Mouse (Mus musculus) liver, adult 2 months (tissue): ENCODE results near the gene Vps26b. TPM values are rescaled to one million over a fixed set of nuclear protein-coding genes. Genes with fewer than 3 reads are reported as not detected.

Source experiments
- DNase-seq: peaks from one replicate; pipeline ENCODE4 v3.0.0-alpha.2; 2011; ENCODE audit warnings: low read depth, low spot score; ENCODE audit errors: extremely low read depth
- H3K27ac ChIP-seq: fragments of 200-500 bp; replicated peaks from 2 replicates; pipeline ENCODE4 v1.5.1; 2012; ENCODE audit warnings: low read depth, mild to moderate bottlenecking, control low read depth, inconsistent platforms, low read length; ENCODE audit not compliant: insufficient read depth
- H3K27me3 ChIP-seq: fragments of 200-500 bp; 2 replicates; pipeline ENCODE4 v1.6.1; 2012; ENCODE audit warnings: mild to moderate bottlenecking, moderate library complexity, low read length, inconsistent platforms; ENCODE audit not compliant: control insufficient read depth, insufficient read depth
- H3K36me3 ChIP-seq: fragments of 200-500 bp; 2 replicates; pipeline ENCODE4 v1.6.1; 2012; ENCODE audit warnings: low read length, inconsistent platforms; ENCODE audit not compliant: control insufficient read depth, insufficient read depth
- H3K4me1 ChIP-seq: fragments of 200-500 bp; 2 replicates; pipeline ENCODE4 v1.6.1; 2011; ENCODE audit warnings: low read length; ENCODE audit not compliant: control insufficient read depth, insufficient read depth
- H3K4me3 ChIP-seq: fragments of 200-500 bp; 2 replicates; pipeline ENCODE4 v1.5.1; 2011; ENCODE audit warnings: low read depth, mild to moderate bottlenecking, control low read depth, low read length, moderate library complexity; ENCODE audit not compliant: insufficient read depth
- H3K79me2 ChIP-seq: fragments of 200-500 bp; 2 replicates; pipeline ENCODE4 v1.6.1; 2012; ENCODE audit warnings: inconsistent platforms, mild to moderate bottlenecking, low read length, moderate library complexity; ENCODE audit not compliant: control insufficient read depth, insufficient read depth
- H3K9ac ChIP-seq: fragments of 200-500 bp; 2 replicates; pipeline ENCODE4 v1.6.1; 2012; ENCODE audit warnings: low read depth, mild to moderate bottlenecking, control low read depth, inconsistent platforms, low read length
- CTCF ChIP-seq: fragments of 200-500 bp; IDR thresholded peaks from 2 replicates; pipeline ENCODE4 v1.5.1; 2011; ENCODE audit warnings: low read depth, low read length, control low read depth
- POLR2A ChIP-seq: fragments of 200-500 bp; IDR thresholded peaks from 2 replicates; pipeline ENCODE4 v1.6.1; 2011; ENCODE audit warnings: low read length, control low read depth; ENCODE audit not compliant: insufficient read depth; ENCODE audit errors: extremely low read depth
- WGBS: fragments of 180-500 bp; shearing (Covaris S2); methylation state at CpG from one replicate; pipeline ENCODE4 v1.1.7; 2018; 5-methylcytosine and 5-hydroxymethylcytosine counted together
- polyA plus RNA-seq: library from polyadenylated mRNA; depleted of rRNA; stranded (reverse); fragments of >200 nt; gene quantifications from 2 replicates; pipeline ENCODE4 v1.2.3, GENCODE M21; 2012; rRNA removed
- total RNA-seq: library from RNA; depleted of rRNA; stranded (reverse); fragments of >200 nt; gene quantifications from 2 replicates; pipeline ENCODE4 v1.2.3, GENCODE M21; 2014; rRNA removed

Gene Vps26b
- 14.1 and 15.4 TPM in 2 replicates for total RNA-seq
- polyA plus RNA-seq, result 14.8 and 15.7 TPM in 2 replicates

- Histone ChIP-seq H3K9ac (peak within 1 kb of the TSS; percentile 88), H3K79me2 (peaks cover 12% of the 10 kb centered on the region; the same call in 1 of the 2 replicates), H3K27ac (peak within 1 kb of the TSS; percentile 82), H3K4me1 (peaks cover 9% of the 10 kb centered on the region), H3K27me3 (no peaks in the 10 kb centered on the region), H3K4me3 (peak within 1 kb of the TSS; percentile 78), H3K36me3 (no peaks in the 10 kb centered on the region)
- peak; percentile 87 for DNase-seq
- TF ChIP-seq CTCF (peak; percentile 29; the same call in 1 of the 2 replicates), POLR2A (peak; percentile 73)
- under 1% methylated on average over 80 of the region's 80 CpGs for WGBS
Measured at GRCm38 (mm10) chr9:27029828-27030762, at the start of gene Vps26b, which contains the start of gene Ncapd3. Vps26b (minus strand) TSS chr9:27030065. Ncapd3 (plus strand) TSS chr9:27030175.

GRCm38 (mm10) chr9:27075812-27076211, 45.9 kb upstream of the Vps26b start:
- Histone ChIP-seq H3K4me3 (no peak overlapping the region), H3K27ac (no peak overlapping the region), H3K9ac (no peak overlapping the region), H3K27me3 (no peaks in the 10 kb centered on the region), H3K36me3 (peaks cover 28% of the 10 kb centered on the region), H3K4me1 (no peaks in the 10 kb centered on the region), H3K79me2 (no peaks in the 10 kb centered on the region)
- no peak for TF ChIP-seq POLR2A
- no peak for DNase-seq

GRCm38 (mm10) chr9:27074677-27075076, 44.8 kb upstream of the Vps26b start:
- Histone ChIP-seq H3K36me3 (peaks cover 36% of the 10 kb centered on the region), H3K4me1 (no peaks in the 10 kb centered on the region), H3K9ac (no peak overlapping the region), H3K27ac (no peak overlapping the region), H3K27me3 (no peaks in the 10 kb centered on the region), H3K79me2 (no peaks in the 10 kb centered on the region), H3K4me3 (no peak overlapping the region)
- DNase-seq, result no peak
- WGBS, result 85% methylated on average over 1 of the region's 1 CpGs
- 0 out of 2 replicates have a peak, but pooled peaks have one; percentile 3 for TF ChIP-seq CTCF
- TF ChIP-seq POLR2A, result no peak

GRCm38 (mm10) chr9:27070895-27071294, 41.0 kb upstream of the Vps26b start:
- no peak overlapping the region for H3K27ac ChIP-seq
- H3K27me3 ChIP-seq, result no peaks in the 10 kb centered on the region
- H3K4me1 ChIP-seq, result no peaks in the 10 kb centered on the region
- DNase-seq, result no peak
- H3K4me3 ChIP-seq, result no peak overlapping the region
- TF ChIP-seq POLR2A, result no peak
- no peak for TF ChIP-seq CTCF
- H3K36me3 ChIP-seq, result peaks cover 46% of the 10 kb centered on the region
- WGBS, result 93% methylated on average over 4 of the region's 4 CpGs
- no peak overlapping the region for H3K9ac ChIP-seq
- no peaks in the 10 kb centered on the region for H3K79me2 ChIP-seq

GRCm38 (mm10) chr9:27058341-27058740, 28.5 kb upstream of the Vps26b start:
- WGBS, result 95% methylated on average over 5 of the region's 5 CpGs
- H3K4me3 ChIP-seq, result no peak overlapping the region
- TF ChIP-seq CTCF (no peak), POLR2A (no peak)
- no peak for DNase-seq
- no peak overlapping the region for H3K9ac ChIP-seq
- H3K36me3 ChIP-seq, result peaks cover 33% of the 10 kb centered on the region
- H3K79me2 ChIP-seq, result no peaks in the 10 kb centered on the region
- no peak overlapping the region for H3K27ac ChIP-seq
- H3K4me1 ChIP-seq, result no peaks in the 10 kb centered on the region
- no peaks in the 10 kb centered on the region for H3K27me3 ChIP-seq

- no peak overlapping the region for H3K27ac ChIP-seq
- H3K4me1 ChIP-seq, result no peaks in the 10 kb centered on the region
- H3K4me3 ChIP-seq, result no peak overlapping the region
- DNase-seq, result no peak
- H3K27me3 ChIP-seq, result no peaks in the 10 kb centered on the region
- peaks cover 43% of the 10 kb centered on the region for H3K36me3 ChIP-seq
- TF ChIP-seq CTCF (no peak), POLR2A (no peak)
- H3K9ac ChIP-seq, result no peak overlapping the region
- 92% methylated on average over 2 of the region's 2 CpGs for WGBS
- no peaks in the 10 kb centered on the region for H3K79me2 ChIP-seq
Measured at GRCm38 (mm10) chr9:27049492-27049891, 19.6 kb upstream of the Vps26b start.
